ENCODE assay signal across 10 mouse cellular contexts in genomic region chr15:101320618-101321041, GRCm38 (mm10). TPM values are rescaled to one million over a fixed set of nuclear protein-coding genes. Genes with fewer than 3 reads are reported as not detected.
A peak's percentile ranks its signal among the peaks of the same experiment; 100 is the strongest.
DNase-seq lines count a peak whose midpoint lies in the region; TF ChIP-seq lines count a peak whose summit lies in the region.
"Had no signal": no experiment of that assay in that cellular context is flagged by ENCODE, and none has a peak within 500 bp of the region (broad histone marks: within the 10 kb centered on the region; RNA-seq: fewer than 3 reads in every experiment).

No protein-coding gene starts in this region.

- no peak for DNase-seq in layer of hippocampus, adult 2 months (ENCODE audit: low spot score in 2 of 2)
- DNase-seq in layer of hippocampus, adult 9-10 months (ENCODE audit: low spot score), result no peak
- peak; percentile 51 for DNase-seq in kidney, adult 18-20 months
- peak; percentile 40 for DNase-seq in lung, postnatal 14 days
- no peak for DNase-seq in right cerebral cortex, postnatal 25 days
- DNase-seq in thymus, postnatal 0 days (ENCODE audit: low spot score), result no peak
- no peak for DNase-seq in midbrain, embryonic 10.5 days (ENCODE audit: low spot score)
- DNase-seq: cerebellum, postnatal 25 days; left cerebral cortex, postnatal 4 days had no signal

- no peak for TF ChIP-seq CTCF in layer of hippocampus, adult 2 months (conservative IDR thresholded peaks at IDR 0.05)

- 0 out of 2 replicates have a peak, but pooled peaks cover 12% of the 10 kb centered on the region for H3K27me3 ChIP-seq in midbrain, embryonic 10.5 days (ENCODE audit: low read depth, poor library complexity, severe bottlenecking)

- 70% methylated on average over 6 of the region's 6 CpGs for WGBS in midbrain, embryonic 10.5 days

- H3K4me1 ChIP-seq in brown adipose tissue, adult 24 weeks (ENCODE audit: control insufficient read depth, insufficient read depth, insufficient read length, low read length), result peaks cover 33% of the 10 kb centered on the region
- peaks cover 13% of the 10 kb centered on the region for H3K4me1 ChIP-seq in midbrain, embryonic 10.5 days

- no peaks in the 10 kb centered on the region for H3K36me3 ChIP-seq in midbrain, embryonic 10.5 days

- H3K4me3 ChIP-seq in layer of hippocampus, adult 2 months, result no peak overlapping the region
- no peak overlapping the region for H3K4me3 ChIP-seq in brown adipose tissue, adult 24 weeks (ENCODE audit: insufficient read depth, low read depth, low read length)
- no peak overlapping the region for H3K4me3 ChIP-seq in midbrain, embryonic 10.5 days

- no peaks in the 10 kb centered on the region for H3K9me3 ChIP-seq in midbrain, embryonic 10.5 days (replicated peaks)

- peak overlapping the region; percentile 46; the same call in 1 of the 2 replicates for H3K27ac ChIP-seq in layer of hippocampus, adult 2 months
- H3K27ac ChIP-seq in brown adipose tissue, adult 24 weeks (replicated peaks; ENCODE audit: low read depth, low read length), result peak overlapping the region; percentile 40
- H3K27ac ChIP-seq in midbrain, embryonic 10.5 days (replicated peaks), result no peak overlapping the region

RNA-seq across cellular contexts. Expression of gene 6030408B16Rik, which starts 27.6 kb away (rescaled TPM):
- under 1 TPM in 1 of 2 experiments, not detected in 1; 0.54 TPM for total RNA-seq in layer of hippocampus, adult 2 months (2021)
- 0.91 TPM in 1 of 2 replicates, not detected in the other for polyA plus RNA-seq in brown adipose tissue, adult 24 weeks (2012; ENCODE audit: insufficient read depth, insufficient read length, missing spikeins)
- 0.22 and 0.40 TPM in 2 replicates for polyA plus RNA-seq in thymus, postnatal 0 days (2015; fragmentation: Nextera tagmentation; extraction: Ambion mirVana)
- polyA plus RNA-seq in midbrain, embryonic 10.5 days (2016; fragmentation: Nextera tagmentation; extraction: Ambion mirVana), result 0.06 and 0.22 TPM in 2 replicates

RNA-seq across cellular contexts. Expression of gene Atg101, which starts 36.6 kb away (rescaled TPM):
- total RNA-seq in layer of hippocampus, adult 2 months (2021), result 10 to 100 TPM; 50.6 to 53.3 TPM
- polyA plus RNA-seq in brown adipose tissue, adult 24 weeks (2012; ENCODE audit: insufficient read depth, insufficient read length, missing spikeins), result 34.8 and 38.0 TPM in 2 replicates
- 95.1 and 103 TPM in 2 replicates for polyA plus RNA-seq in thymus, postnatal 0 days (2015; fragmentation: Nextera tagmentation; extraction: Ambion mirVana)
- polyA plus RNA-seq in midbrain, embryonic 10.5 days (2016; fragmentation: Nextera tagmentation; extraction: Ambion mirVana), result 80.8 TPM in 2 replicates

RNA-seq across cellular contexts. Expression of gene Krt80, which starts 49.3 kb away (rescaled TPM):
- total RNA-seq in layer of hippocampus, adult 2 months (2021), result under 1 TPM; 0.12 to 0.18 TPM
- polyA plus RNA-seq in brown adipose tissue, adult 24 weeks (2012; ENCODE audit: insufficient read depth, insufficient read length, missing spikeins), result 1.5 and 2.3 TPM in 2 replicates
- 0.65 and 0.72 TPM in 2 replicates for polyA plus RNA-seq in thymus, postnatal 0 days (2015; fragmentation: Nextera tagmentation; extraction: Ambion mirVana)
- 0.06 TPM in 1 of 2 replicates, not detected in the other for polyA plus RNA-seq in midbrain, embryonic 10.5 days (2016; fragmentation: Nextera tagmentation; extraction: Ambion mirVana)

Comparison
In these comparisons a context has a peak if more than half of its experiments do, and no peak if none do; other contexts are left out.
1. DNase-seq: peak in kidney, adult 18-20 months (single experiment) and lung, postnatal 14 days (single experiment); none in layer of hippocampus, adult 2 months (0 of 2), layer of hippocampus, adult 9-10 months (single experiment), right cerebral cortex, postnatal 25 days (single experiment), thymus, postnatal 0 days (single experiment) and midbrain, embryonic 10.5 days (single experiment).